In genomic region chr8:128155604-128156003, GRCm38 (mm10) we compare ENCODE assay signal across 17 mouse cellular contexts.
"Had no signal": no experiment of that assay in that cellular context is flagged by ENCODE, and none has a peak within 500 bp of the region (broad histone marks: within the 10 kb centered on the region; RNA-seq: fewer than 3 reads in every experiment).

No protein-coding gene starts in this region.

- H3K4me2 ChIP-seq: liver, embryonic 13.5 days; midbrain, embryonic 11.5 days; neural tube, embryonic 12.5 days; neural tube, embryonic 15.5 days; stomach, embryonic 15.5 days had no signal

- H3K9me3 ChIP-seq: liver, embryonic 13.5 days; neural tube, embryonic 12.5 days; neural tube, embryonic 15.5 days; stomach, embryonic 15.5 days had no signal

- H3K4me1 ChIP-seq: liver, embryonic 13.5 days; neural tube, embryonic 12.5 days; neural tube, embryonic 15.5 days; stomach, embryonic 15.5 days had no signal

- H3K27ac ChIP-seq: kidney, postnatal 0 days; left cerebral cortex, adult 2 months; liver, embryonic 13.5 days; neural tube, embryonic 12.5 days; stomach, embryonic 15.5 days had no signal

- H3K4me3 ChIP-seq: left cerebral cortex, adult 2 months; liver, embryonic 13.5 days; neural tube, embryonic 12.5 days; neural tube, embryonic 15.5 days; stomach, embryonic 15.5 days had no signal

- H3K9ac ChIP-seq: liver, embryonic 13.5 days; neural tube, embryonic 12.5 days; neural tube, embryonic 15.5 days; stomach, embryonic 15.5 days had no signal

- DNase-seq: kidney, postnatal 25 days; layer of hippocampus, postnatal 36 days; liver, embryonic 13.5 days; lung, adult 2 months; lung, postnatal 14 days; lung, postnatal 4 days; midbrain, embryonic 14.5 days; right cerebral cortex, adult 18-20 months; right cerebral cortex, postnatal 25 days; spleen, adult 18-20 months; thymus, postnatal 25 days had no signal

- H3K36me3 ChIP-seq: liver, embryonic 13.5 days; neural tube, embryonic 12.5 days; neural tube, embryonic 15.5 days; stomach, embryonic 15.5 days had no signal

- H3K27me3 ChIP-seq: liver, embryonic 13.5 days; neural tube, embryonic 12.5 days; neural tube, embryonic 15.5 days; stomach, embryonic 15.5 days had no signal
